Mouse (Mus musculus): ENCODE data around the gene Rhobtb1.

DNA sequence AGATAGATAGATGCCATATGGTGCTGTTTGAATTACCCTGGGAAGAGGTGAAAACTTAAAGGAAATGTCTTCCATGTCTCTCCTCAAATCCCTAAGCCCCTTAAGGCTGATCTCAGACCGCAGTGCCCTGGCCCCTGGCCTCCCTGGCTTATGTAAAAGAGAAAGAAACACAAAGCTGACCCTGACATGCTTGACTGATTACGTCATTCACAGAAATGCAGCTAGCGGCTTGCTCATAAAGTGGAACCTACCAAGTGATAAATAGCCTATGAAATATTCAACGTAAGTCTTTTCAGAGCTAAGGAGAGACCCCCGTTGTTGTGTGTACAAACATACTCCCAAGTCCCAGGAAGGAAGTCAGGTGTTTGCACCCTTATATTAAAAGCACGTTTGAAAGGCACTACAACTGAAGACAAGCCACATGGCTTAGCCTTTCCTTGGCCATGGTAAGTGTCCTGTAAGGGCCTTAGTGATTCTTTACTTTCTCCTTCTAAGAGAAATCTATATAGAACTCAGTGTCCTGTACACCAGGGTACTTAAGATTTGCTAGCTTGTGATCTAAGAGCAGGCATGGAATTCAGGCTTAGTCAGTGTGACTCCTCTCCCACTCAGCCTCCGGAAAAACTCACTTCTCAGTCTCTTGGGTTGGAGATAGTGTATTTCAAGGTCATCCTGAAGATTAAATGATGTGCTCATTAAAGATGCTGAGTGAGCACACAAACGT, 53.6 kb downstream of the Rhobtb1 start:
- no peak for TF ChIP-seq HCFC1 (IDR thresholded peaks at IDR 0.05; ENCODE audit: borderline replicate concordance, insufficient read depth, low read length)
- TF ChIP-seq ZNF384 (IDR thresholded peaks at IDR 0.05; ENCODE audit: low read depth, low read length): no peak
- TF ChIP-seq ZC3H11A (IDR thresholded peaks at IDR 0.05; ENCODE audit: borderline replicate concordance, low read depth, low read length): no peak
- no peak for TF ChIP-seq MAFK (IDR thresholded peaks at IDR 0.05; ENCODE audit: insufficient read depth, low read depth, low read length)
- no peak for TF ChIP-seq CHD2 (IDR thresholded peaks at IDR 0.05; ENCODE audit: low read depth, low read length)

Data from ES-E14 (cell line).